Mouse (Mus musculus) midbrain, embryonic 10.5 days (tissue): ENCODE data around the gene Adamts12. TPM values are rescaled to one million over a fixed set of nuclear protein-coding genes. Genes with fewer than 3 reads are reported as not detected.

ENCODE experiments used
- DNase-seq: peaks from one replicate; pipeline ENCODE4 v3.0.0-alpha.2; 2017; ENCODE audit warnings: low spot score
- H3K27ac ChIP-seq: fragments of 300-500 bp; sonication (generic); replicated peaks from 2 replicates; pipeline ENCODE4 v1.5.1; 2016; ENCODE audit warnings: mild to moderate bottlenecking
- H3K27me3 ChIP-seq: fragments of 300-500 bp; sonication (generic); 2 replicates; pipeline ENCODE4 v1.6.1; 2016; ENCODE audit warnings: low read depth, mild to moderate bottlenecking; ENCODE audit not compliant: poor library complexity, severe bottlenecking
- H3K36me3 ChIP-seq: fragments of 300-500 bp; sonication (generic); 2 replicates; pipeline ENCODE4 v1.6.1; 2016; ENCODE audit warnings: mild to moderate bottlenecking, moderate library complexity
- H3K4me1 ChIP-seq: fragments of 300-500 bp; sonication (generic); 2 replicates; pipeline ENCODE4 v1.6.1; 2016
- H3K4me3 ChIP-seq: fragments of 300-500 bp; sonication (generic); 2 replicates; pipeline ENCODE4 v1.5.1; 2016; ENCODE audit warnings: mild to moderate bottlenecking, moderate library complexity
- H3K9me3 ChIP-seq: fragments of 300-500 bp; sonication (generic); replicated peaks from 2 replicates; pipeline ENCODE4 v1.6.1; 2016; ENCODE audit warnings: mild to moderate bottlenecking
- WGBS: fragments of 180-500 bp; shearing (Covaris S2); methylation state at CpG from one replicate; pipeline ENCODE4 v1.1.7; 2016; 5-methylcytosine and 5-hydroxymethylcytosine counted together
- polyA plus RNA-seq: library from polyadenylated mRNA; unstranded; fragments of >200 nt; fragmentation: Nextera tagmentation; extraction: Ambion mirVana; gene quantifications from 2 replicates; pipeline ENCODE4 v1.2.1, GENCODE M21; 2016

Gene Adamts12
- polyA plus RNA-seq, 1 experiment from 2014 or later = 1.7 TPM

DNA sequence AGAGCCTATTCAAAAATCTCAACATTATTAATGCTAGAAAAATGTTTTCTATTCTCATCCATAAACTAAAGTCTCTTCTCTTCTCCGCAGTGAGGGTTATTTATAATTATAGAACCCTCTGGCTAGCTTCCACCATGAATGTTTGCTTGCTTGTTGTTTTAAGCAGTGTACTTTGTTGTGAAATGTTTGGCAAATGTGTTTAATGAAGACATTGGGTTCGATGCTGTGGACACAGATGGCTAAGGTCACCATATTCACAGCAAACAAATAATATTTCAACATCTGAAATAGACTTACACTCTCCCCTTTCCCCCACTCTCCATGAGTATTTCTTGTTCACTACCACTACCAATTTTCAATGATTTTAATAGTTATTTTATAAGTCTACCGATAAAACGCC, 125.9 kb downstream of the Adamts12 start:
- 85% methylated on average over 4 of the region's 4 CpGs for WGBS
- Histone ChIP-seq H3K27ac (no peak overlapping the region), H3K4me1 (no peaks in the 10 kb centered on the region), H3K4me3 (no peak overlapping the region), H3K36me3 (no peaks in the 10 kb centered on the region), H3K9me3 (no peaks in the 10 kb centered on the region), H3K27me3 (no peaks in the 10 kb centered on the region)
- no peak for DNase-seq

GRCm38 (mm10) chr15:11192762-11193161, 128.2 kb downstream of the Adamts12 start:
- no peak overlapping the region for H3K4me3 ChIP-seq
- no peak for DNase-seq
- H3K9me3 ChIP-seq = no peaks in the 10 kb centered on the region
- WGBS = 83% methylated on average over 2 of the region's 2 CpGs
- no peaks in the 10 kb centered on the region for H3K36me3 ChIP-seq
- no peak overlapping the region for H3K27ac ChIP-seq
- no peaks in the 10 kb centered on the region for H3K4me1 ChIP-seq
- H3K27me3 ChIP-seq = no peaks in the 10 kb centered on the region

GRCm38 (mm10) chr15:11197051-11197450, 132.5 kb downstream of the Adamts12 start:
- Histone ChIP-seq H3K9me3 (no peaks in the 10 kb centered on the region), H3K4me1 (no peaks in the 10 kb centered on the region), H3K4me3 (no peak overlapping the region), H3K36me3 (no peaks in the 10 kb centered on the region), H3K27me3 (no peaks in the 10 kb centered on the region), H3K27ac (no peak overlapping the region)
- 75% methylated on average over 6 of the region's 6 CpGs for WGBS
- DNase-seq = no peak

DNA sequence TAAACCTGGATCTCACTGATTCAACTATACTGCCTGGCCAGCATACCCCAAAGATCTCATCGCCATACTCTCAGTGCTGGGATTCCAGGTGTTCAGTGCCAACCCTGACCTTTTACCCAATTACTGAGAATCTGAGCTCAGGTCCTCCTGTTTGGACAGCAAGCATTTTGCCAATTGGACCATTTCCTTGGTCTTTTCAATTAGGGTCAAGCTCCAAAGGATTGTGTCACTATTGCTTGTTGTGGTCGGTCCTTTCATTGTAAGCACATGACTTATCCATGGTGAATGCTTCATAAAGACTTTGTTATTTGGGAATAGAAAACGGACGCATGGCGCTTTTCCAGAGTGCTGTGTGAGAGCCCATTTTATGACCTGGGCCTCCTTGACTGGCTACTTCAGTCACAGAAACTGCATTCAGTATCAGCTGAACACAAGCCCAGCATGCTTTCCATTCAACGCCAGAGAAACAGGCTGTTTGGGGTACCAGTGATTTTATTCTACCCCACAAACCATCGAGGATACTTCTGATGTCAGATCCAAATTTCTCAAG, 133.7 kb downstream of the Adamts12 start:
- DNase-seq = no peak
- Histone ChIP-seq H3K27ac (no peak overlapping the region), H3K36me3 (no peaks in the 10 kb centered on the region), H3K4me1 (no peaks in the 10 kb centered on the region), H3K27me3 (no peaks in the 10 kb centered on the region), H3K9me3 (no peaks in the 10 kb centered on the region), H3K4me3 (no peak overlapping the region)
- WGBS = 91% methylated on average over 7 of the region's 7 CpGs

GRCm38 (mm10) chr15:11203084-11203483, 138.5 kb downstream of the Adamts12 start:
- Histone ChIP-seq H3K9me3 (no peaks in the 10 kb centered on the region), H3K4me1 (no peaks in the 10 kb centered on the region), H3K27me3 (no peaks in the 10 kb centered on the region), H3K36me3 (no peaks in the 10 kb centered on the region), H3K4me3 (no peak overlapping the region), H3K27ac (no peak overlapping the region)
- WGBS = 86% methylated on average over 6 of the region's 6 CpGs
- no peak for DNase-seq

DNA sequence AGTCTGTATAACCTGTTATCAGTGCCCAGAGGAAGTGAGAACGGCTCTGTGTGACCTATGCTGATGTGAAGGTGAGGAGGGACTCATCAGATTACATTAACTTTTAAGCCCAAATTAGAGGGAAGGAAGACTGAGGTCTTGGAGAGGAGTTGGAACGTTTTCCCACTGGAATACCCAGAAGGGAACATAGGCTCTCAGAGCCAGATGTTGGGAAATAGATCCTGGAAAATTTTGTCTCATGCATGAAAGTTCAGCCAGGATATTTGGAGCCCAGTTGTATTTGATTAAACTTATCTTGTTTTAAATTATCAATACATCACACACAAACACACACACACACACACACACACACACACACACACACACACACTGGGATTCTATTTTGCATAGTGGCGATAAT, 140.3 kb downstream of the Adamts12 start:
- no peak overlapping the region for H3K27ac ChIP-seq
- no peaks in the 10 kb centered on the region for H3K27me3 ChIP-seq
- H3K36me3 ChIP-seq = no peaks in the 10 kb centered on the region
- no peaks in the 10 kb centered on the region for H3K9me3 ChIP-seq
- H3K4me3 ChIP-seq = no peak overlapping the region
- no peaks in the 10 kb centered on the region for H3K4me1 ChIP-seq
- 72% methylated on average over 3 of the region's 3 CpGs for WGBS
- DNase-seq = no peak

DNA sequence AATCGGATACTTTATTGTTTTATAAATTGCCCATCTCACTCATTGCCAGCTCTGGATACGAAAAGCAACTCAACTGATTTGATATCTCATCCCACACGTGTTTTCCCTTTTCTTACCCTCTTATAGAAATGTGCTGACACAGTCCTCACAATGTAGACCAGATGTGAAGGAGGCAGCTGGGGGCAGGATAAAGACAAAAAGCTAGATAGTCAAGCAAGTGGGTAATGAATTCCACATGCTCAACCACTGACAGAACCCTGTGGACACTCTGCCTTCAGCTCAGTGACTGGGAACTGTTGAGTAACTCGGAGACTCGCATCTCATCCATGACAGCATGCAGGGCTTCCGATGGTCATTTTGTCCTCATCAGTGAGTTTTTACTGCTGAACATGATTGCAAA, 146.4 kb downstream of the Adamts12 start:
- no peak overlapping the region for H3K4me3 ChIP-seq
- H3K9me3 ChIP-seq = no peaks in the 10 kb centered on the region
- H3K27me3 ChIP-seq = no peaks in the 10 kb centered on the region
- DNase-seq = peak; percentile 30
- H3K4me1 ChIP-seq = no peaks in the 10 kb centered on the region
- no peaks in the 10 kb centered on the region for H3K36me3 ChIP-seq
- 78% methylated on average over 6 of the region's 6 CpGs for WGBS
- no peak overlapping the region for H3K27ac ChIP-seq

- 88% methylated on average over 4 of the region's 4 CpGs for WGBS
- no peak overlapping the region for H3K27ac ChIP-seq
- no peaks in the 10 kb centered on the region for H3K36me3 ChIP-seq
- no peaks in the 10 kb centered on the region for H3K4me1 ChIP-seq
- no peak for DNase-seq
- no peak overlapping the region for H3K4me3 ChIP-seq
- H3K9me3 ChIP-seq = no peaks in the 10 kb centered on the region
- no peaks in the 10 kb centered on the region for H3K27me3 ChIP-seq
These were observed 169.5 kb downstream of the Adamts12 start for GRCm38 (mm10) chr15:11233906-11234632.

- no peak for DNase-seq
- Histone ChIP-seq H3K27ac (no peak overlapping the region), H3K9me3 (no peaks in the 10 kb centered on the region), H3K4me1 (no peaks in the 10 kb centered on the region), H3K4me3 (no peak overlapping the region), H3K36me3 (no peaks in the 10 kb centered on the region), H3K27me3 (no peaks in the 10 kb centered on the region)
- WGBS = 90% methylated on average over 3 of the region's 3 CpGs
These were observed 175.8 kb downstream of the Adamts12 start for GRCm38 (mm10) chr15:11240406-11240805.

DNA sequence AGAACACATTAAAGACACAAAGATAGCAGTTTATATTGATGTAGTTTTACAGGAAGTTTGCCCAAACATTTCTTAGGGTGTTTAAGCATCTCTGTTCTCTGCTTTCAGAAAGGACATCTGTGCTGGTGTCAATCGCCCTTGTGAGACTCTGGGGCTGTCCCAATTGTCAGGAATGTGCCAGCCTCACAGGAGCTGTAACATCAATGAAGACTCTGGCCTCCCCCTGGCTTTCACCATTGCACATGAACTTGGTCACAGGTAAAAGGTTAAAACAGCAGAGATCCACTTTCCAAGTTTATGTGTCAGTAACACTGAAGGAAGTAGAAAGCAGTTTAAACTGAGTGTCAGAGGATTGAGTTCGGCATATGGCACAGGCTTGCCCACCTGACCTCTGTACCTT, 176.7 kb downstream of the Adamts12 start:
- H3K9me3 ChIP-seq = no peaks in the 10 kb centered on the region
- no peaks in the 10 kb centered on the region for H3K27me3 ChIP-seq
- DNase-seq = no peak
- no peak overlapping the region for H3K27ac ChIP-seq
- no peaks in the 10 kb centered on the region for H3K4me1 ChIP-seq
- WGBS = 84% methylated on average over 2 of the region's 2 CpGs
- no peaks in the 10 kb centered on the region for H3K36me3 ChIP-seq
- no peak overlapping the region for H3K4me3 ChIP-seq

GRCm38 (mm10) chr15:11246402-11246801, 181.8 kb downstream of the Adamts12 start:
- WGBS = 81% methylated on average over 1 of the region's 1 CpGs
- no peak for DNase-seq

DNA sequence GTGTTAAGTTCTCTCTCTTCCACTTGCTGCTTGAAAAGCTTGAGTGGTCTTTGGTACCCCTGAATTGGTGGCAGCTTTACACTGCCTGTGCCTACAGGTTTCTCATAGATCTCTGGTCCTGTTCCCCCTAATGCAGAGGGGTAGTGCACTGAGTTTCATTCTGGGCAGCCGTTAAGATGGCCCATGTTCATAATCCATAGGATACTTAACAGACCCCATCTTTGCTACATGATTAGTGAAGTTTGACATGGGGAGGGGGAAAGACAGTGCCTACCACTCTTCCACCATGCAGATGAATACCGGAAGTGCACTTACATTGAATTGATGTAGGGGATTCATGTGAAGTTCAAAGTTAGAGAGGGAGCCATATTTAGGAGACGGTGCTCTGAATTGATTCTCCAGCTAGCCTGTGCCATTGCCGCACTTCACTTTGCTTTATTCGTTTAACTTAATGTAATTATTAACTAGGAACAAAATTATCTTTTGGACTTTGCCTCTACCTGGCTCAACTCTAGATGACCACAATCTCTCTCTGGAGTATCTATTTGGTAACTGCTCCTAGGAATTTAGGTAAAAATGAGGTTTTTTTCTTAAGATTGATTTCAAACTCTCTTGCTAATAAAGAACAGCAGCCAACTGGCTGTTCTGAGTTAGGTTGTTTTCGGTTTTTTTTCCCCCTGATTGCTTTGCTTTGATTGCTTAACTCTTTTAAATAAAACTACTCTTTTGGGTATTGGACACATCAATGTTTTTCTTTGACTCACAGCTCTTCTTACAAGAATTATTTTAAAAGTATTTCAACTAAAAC, 214.9 kb downstream of the Adamts12 start:
- H3K36me3 ChIP-seq = no peaks in the 10 kb centered on the region
- DNase-seq = no peak
- H3K9me3 ChIP-seq = no peaks in the 10 kb centered on the region
- H3K27ac ChIP-seq = no peak overlapping the region
- no peak overlapping the region for H3K4me3 ChIP-seq
- no peaks in the 10 kb centered on the region for H3K4me1 ChIP-seq
- H3K27me3 ChIP-seq = no peaks in the 10 kb centered on the region
- WGBS = 93% methylated on average over 6 of the region's 6 CpGs

More at GRCm38 (mm10) chr15:11246402-11246801, 181.8 kb downstream of the Adamts12 start:
- Histone ChIP-seq H3K27ac (no peak overlapping the region), H3K27me3 (no peaks in the 10 kb centered on the region), H3K36me3 (no peaks in the 10 kb centered on the region), H3K9me3 (no peaks in the 10 kb centered on the region), H3K4me3 (no peak overlapping the region), H3K4me1 (no peaks in the 10 kb centered on the region)

DNA sequence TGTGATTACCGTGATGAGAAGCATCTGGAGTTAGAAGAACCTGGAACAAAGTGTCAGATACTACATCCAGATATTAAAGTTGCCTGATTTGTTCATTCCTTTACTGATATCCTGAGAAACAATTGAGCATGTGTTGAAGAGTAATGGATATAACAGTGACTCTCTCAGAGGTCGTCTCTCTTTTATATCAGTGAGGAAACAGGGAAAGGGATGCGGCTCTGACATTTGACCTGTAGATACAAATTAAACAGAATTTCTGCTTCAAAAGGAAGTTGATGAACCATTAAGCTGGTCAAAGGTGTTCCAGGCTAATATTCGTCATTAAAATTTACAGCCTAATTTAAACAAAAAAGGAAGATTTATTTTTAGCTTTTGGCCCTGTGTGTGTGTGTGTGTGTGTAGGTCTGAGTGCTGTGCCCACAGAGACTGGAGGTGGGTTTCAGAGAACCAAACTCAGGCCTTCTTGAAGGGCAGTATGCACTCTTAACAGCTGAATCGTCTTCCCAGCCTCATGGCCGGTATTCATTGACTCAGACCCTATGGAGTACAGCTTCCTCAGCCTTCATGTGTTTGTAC, 216.2 kb downstream of the Adamts12 start:
- Histone ChIP-seq H3K27ac (no peak overlapping the region), H3K4me1 (no peaks in the 10 kb centered on the region)
- WGBS = 83% methylated on average over 6 of the region's 6 CpGs

More for the DNA sequence above, 216.2 kb downstream of the Adamts12 start:
- H3K36me3 ChIP-seq = no peaks in the 10 kb centered on the region
- H3K27me3 ChIP-seq = no peaks in the 10 kb centered on the region
- H3K9me3 ChIP-seq = no peaks in the 10 kb centered on the region
- DNase-seq = no peak
- H3K4me3 ChIP-seq = no peak overlapping the region
